Mouse (Mus musculus): ENCODE measurements at regions not wholly inside any gene's neighbourhood (a gene's known extent, or its start where the extent isn't known, plus 50 kb on each side); places are given as distances from the start of the nearest gene placed in this dataset.

DNA sequence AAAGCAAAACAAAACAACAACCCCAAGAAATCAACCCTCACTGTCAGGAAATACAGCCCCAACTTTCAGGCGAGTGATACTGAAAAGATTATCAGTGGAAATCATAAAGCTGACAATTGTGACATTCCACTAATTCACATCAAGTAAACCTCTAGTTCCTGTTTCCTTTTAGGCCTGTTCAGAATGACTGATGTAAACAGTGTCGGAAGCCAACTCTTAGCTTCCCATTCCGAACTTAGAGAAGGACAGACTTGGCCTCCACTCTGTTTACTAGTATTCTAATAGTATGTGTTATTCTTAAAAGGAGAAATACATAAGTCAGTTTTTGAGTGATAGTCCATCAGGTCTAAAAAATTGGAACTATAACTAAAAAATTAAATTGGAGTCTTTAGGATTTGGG is 223.9 kb upstream of the Rnd3 start:
- TF ChIP-seq CTCF (IDR thresholded peaks at IDR 0.05; ENCODE audit: borderline replicate concordance, control insufficient read depth, extremely low read depth, insufficient read depth, low read length, poor library complexity) (no peak), POLR2A (IDR thresholded peaks at IDR 0.05; ENCODE audit: control insufficient read depth, extremely low read depth, insufficient read depth, low read length, poor library complexity) (no peak)

Measured in thymus, adult 2 months (tissue).